Mouse (Mus musculus): ENCODE results near the gene Gm10271. TPM values are rescaled to one million over a fixed set of nuclear protein-coding genes. Genes with fewer than 3 reads are reported as not detected.

Gm10271 gene
- polyA plus RNA-seq, 1 experiment from 2014 or later = not detected

DNA sequence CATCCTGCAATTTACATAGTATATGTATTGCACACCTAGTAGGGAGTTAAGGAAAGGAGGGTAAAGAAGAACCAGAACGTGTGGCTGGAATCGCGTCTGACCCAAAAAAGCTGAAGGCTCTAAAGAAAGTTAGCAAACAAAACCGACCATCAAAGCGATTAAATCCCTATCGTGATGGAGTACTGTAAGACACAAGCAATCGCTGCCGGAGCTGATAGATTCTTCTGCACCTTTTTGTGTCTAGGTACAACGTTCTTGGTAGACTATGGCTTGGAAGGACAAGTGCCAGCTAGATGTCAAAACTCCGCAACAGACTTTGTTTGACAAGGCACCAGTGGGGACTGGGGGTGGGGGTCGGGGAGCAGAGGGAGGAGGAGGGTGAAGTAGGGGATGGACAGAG, 8.3 kb downstream of the Gm10271 start:
- no peak for ATAC-seq
- H3K4me2 ChIP-seq (ENCODE audit: low read length) = no peak overlapping the region
- no peak overlapping the region for H3K4me3 ChIP-seq (ENCODE audit: low read length)
- 85% methylated on average over 11 of the region's 11 CpGs for WGBS
- no peak overlapping the region for H3K9ac ChIP-seq (ENCODE audit: low read depth, low read length)
- no peak overlapping the region for H3K27ac ChIP-seq (ENCODE audit: low read depth, low read length)
- no peaks in the 10 kb centered on the region for H3K27me3 ChIP-seq (replicated peaks; ENCODE audit: control insufficient read depth, insufficient read depth, low read length)
- no peaks in the 10 kb centered on the region for H3K36me3 ChIP-seq (ENCODE audit: control insufficient read depth, insufficient read depth, low read length)
- H3K4me1 ChIP-seq (ENCODE audit: control insufficient read depth, insufficient read depth, low read depth, low read length) = no peaks in the 10 kb centered on the region
- H3K9me3 ChIP-seq (ENCODE audit: control insufficient read depth, low read length) = no peaks in the 10 kb centered on the region

DNA sequence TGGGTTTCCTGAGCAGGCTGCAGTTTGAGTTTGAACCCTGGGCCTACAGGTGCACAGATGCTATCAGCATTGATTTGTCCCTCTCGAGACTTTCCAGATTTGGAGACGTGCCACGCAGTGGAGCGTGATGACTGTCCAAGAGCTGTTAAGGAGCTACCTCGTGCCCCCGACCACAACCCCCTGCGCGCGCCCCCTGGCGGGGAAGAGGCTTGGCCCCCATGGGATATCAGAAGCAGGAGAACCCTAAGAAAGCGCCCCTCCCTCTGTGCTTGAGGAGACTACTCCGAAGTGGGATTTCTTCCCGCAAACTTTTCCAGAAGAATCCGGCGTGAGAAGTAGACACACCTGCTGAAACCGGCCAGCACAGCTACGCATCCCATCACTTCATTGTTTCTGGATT, 9.6 kb downstream of the Gm10271 start:
- 60% methylated on average over 17 of the region's 17 CpGs for WGBS
- Histone ChIP-seq H3K9me3 (ENCODE audit: control insufficient read depth, low read length) (no peaks in the 10 kb centered on the region), H3K4me2 (ENCODE audit: low read length) (no peak overlapping the region), H3K4me1 (ENCODE audit: control insufficient read depth, insufficient read depth, low read depth, low read length) (no peaks in the 10 kb centered on the region), H3K9ac (ENCODE audit: low read depth, low read length) (no peak overlapping the region), H3K36me3 (ENCODE audit: control insufficient read depth, insufficient read depth, low read length) (no peaks in the 10 kb centered on the region), H3K4me3 (ENCODE audit: low read length) (no peak overlapping the region), H3K27ac (ENCODE audit: low read depth, low read length) (no peak overlapping the region), H3K27me3 (replicated peaks; ENCODE audit: control insufficient read depth, insufficient read depth, low read length) (no peaks in the 10 kb centered on the region)
- ATAC-seq = no peak

DNA sequence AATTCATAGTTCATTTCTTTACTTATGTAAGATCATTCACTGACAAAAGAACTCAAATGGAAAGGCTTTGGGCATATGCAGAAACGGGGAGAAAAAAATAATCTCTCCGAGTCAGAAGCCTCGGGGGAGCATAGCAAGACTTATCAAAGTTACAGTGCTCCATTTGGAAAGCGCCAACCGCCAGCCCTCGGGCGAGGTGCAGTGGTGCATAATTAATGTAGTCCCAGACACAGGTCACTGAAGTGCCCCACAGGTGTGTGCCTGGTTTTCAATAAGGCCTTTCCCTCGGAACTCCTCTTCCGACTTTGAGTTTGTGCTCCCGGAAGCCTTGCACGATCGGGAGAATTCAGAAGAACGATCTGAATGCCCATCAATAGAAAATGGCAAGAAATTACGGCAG, 10.3 kb downstream of the Gm10271 start:
- Histone ChIP-seq H3K9me3 (ENCODE audit: control insufficient read depth, low read length) (no peaks in the 10 kb centered on the region), H3K4me2 (ENCODE audit: low read length) (no peak overlapping the region), H3K27me3 (replicated peaks; ENCODE audit: control insufficient read depth, insufficient read depth, low read length) (no peaks in the 10 kb centered on the region), H3K9ac (ENCODE audit: low read depth, low read length) (no peak overlapping the region), H3K27ac (ENCODE audit: low read depth, low read length) (no peak overlapping the region), H3K4me1 (ENCODE audit: control insufficient read depth, insufficient read depth, low read depth, low read length) (no peaks in the 10 kb centered on the region), H3K36me3 (ENCODE audit: control insufficient read depth, insufficient read depth, low read length) (no peaks in the 10 kb centered on the region), H3K4me3 (ENCODE audit: low read length) (no peak overlapping the region)
- WGBS = 75% methylated on average over 14 of the region's 14 CpGs
- no peak for ATAC-seq

DNA sequence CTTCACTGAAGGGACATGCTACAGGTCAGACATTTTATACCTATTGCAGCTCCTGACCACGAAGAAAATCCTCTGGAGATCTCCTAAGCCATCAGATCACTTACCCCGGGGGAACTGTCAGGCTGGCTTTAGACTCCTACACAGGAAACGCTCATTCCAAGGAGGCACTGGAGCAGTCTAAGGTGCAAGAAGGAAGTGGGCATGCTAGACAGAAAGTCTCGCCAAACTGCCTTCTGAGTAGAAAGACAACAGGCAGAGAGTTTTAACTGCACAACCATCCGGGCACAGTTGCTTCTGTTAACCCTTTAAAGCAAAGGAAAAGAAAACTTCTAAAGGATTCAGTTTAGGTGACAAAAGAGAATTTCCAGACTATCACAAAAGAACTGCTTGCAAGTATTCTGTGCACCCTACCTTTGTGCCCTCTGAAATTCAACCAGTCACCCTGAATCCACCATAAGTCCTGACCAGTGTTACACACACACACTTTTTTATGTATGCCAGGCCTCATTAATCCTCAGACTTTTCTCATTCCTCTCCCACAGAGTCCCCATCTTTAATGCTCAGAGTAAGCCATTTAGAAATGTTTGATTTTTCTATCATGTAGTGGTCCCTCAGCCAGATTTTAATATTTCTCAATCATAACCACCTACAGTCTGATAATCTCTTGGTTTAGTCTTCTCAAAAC, 14.4 kb downstream of the Gm10271 start:
- no peak for ATAC-seq
- Histone ChIP-seq H3K4me3 (ENCODE audit: low read length) (no peak overlapping the region), H3K36me3 (ENCODE audit: control insufficient read depth, insufficient read depth, low read length) (no peaks in the 10 kb centered on the region), H3K9ac (ENCODE audit: low read depth, low read length) (no peak overlapping the region), H3K9me3 (ENCODE audit: control insufficient read depth, low read length) (no peaks in the 10 kb centered on the region), H3K4me1 (ENCODE audit: control insufficient read depth, insufficient read depth, low read depth, low read length) (no peaks in the 10 kb centered on the region), H3K27me3 (replicated peaks; ENCODE audit: control insufficient read depth, insufficient read depth, low read length) (no peaks in the 10 kb centered on the region), H3K27ac (ENCODE audit: low read depth, low read length) (no peak overlapping the region), H3K4me2 (ENCODE audit: low read length) (no peak overlapping the region)
- WGBS = 64% methylated on average over 5 of the region's 5 CpGs

DNA sequence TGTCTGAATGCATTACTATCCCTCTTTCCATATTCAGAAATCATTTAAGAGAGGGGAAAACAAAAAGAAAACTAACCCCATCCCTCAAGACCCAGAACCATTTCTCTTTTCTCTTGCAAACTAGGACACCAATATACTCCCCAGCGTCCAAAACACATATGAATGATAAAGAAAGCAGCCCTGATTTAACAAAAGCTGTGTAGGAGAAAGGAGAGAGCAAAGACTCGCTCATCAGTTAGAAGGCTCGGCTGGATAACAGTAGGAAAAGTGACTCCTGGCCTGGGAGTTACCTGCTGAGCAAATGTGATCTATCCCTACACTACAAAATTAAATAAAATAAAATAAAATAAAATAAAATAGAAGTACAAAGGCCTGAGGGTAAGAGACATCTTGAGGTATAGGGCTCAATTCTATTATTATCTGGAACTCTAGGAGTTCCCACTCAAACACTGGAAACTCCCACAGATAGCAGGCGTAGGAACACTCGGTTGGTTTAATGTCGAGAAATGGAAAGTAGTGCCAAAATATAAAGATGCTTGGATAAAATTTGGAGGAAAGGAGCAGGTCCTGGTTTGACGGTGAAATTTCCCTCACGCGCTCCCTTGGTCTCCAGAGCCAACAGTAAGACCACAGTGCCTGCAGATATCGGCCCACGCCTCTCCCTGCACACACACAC, 15.8 kb downstream of the Gm10271 start:
- WGBS = 89% methylated on average over 11 of the region's 11 CpGs

DNA sequence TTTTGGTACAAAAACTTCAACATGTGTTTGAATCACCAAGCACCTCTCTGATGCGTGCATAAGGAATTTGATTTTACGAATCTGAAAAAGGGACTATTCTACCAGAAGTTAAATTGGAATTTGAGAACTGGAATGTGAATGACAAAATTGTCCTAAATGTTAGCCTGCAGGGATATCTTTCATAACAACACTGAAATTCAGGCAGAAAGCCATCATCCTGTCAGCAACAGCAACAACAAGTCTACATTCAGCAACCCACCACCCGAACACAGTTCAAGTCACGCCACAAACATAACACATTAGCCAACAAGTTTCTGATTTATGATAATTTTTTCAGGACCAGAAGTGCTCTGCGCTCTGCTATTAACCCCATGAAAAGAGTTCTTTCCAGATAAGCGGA, 17.2 kb downstream of the Gm10271 start:
- H3K9ac ChIP-seq (ENCODE audit: low read depth, low read length) = no peak overlapping the region
- WGBS = 95% methylated on average over 6 of the region's 6 CpGs
- no peak overlapping the region for H3K4me2 ChIP-seq (ENCODE audit: low read length)
- no peak for ATAC-seq
- H3K27ac ChIP-seq (ENCODE audit: low read depth, low read length) = no peak overlapping the region
- H3K9me3 ChIP-seq (ENCODE audit: control insufficient read depth, low read length) = no peaks in the 10 kb centered on the region
- no peak overlapping the region for H3K4me3 ChIP-seq (ENCODE audit: low read length)
- no peaks in the 10 kb centered on the region for H3K36me3 ChIP-seq (ENCODE audit: control insufficient read depth, insufficient read depth, low read length)
- H3K27me3 ChIP-seq (replicated peaks; ENCODE audit: control insufficient read depth, insufficient read depth, low read length) = no peaks in the 10 kb centered on the region
- H3K4me1 ChIP-seq (ENCODE audit: control insufficient read depth, insufficient read depth, low read depth, low read length) = no peaks in the 10 kb centered on the region

More for the DNA sequence above, 15.8 kb downstream of the Gm10271 start:
- no peak for ATAC-seq
- no peak overlapping the region for H3K4me3 ChIP-seq (ENCODE audit: low read length)
- no peaks in the 10 kb centered on the region for H3K36me3 ChIP-seq (ENCODE audit: control insufficient read depth, insufficient read depth, low read length)
- no peak overlapping the region for H3K4me2 ChIP-seq (ENCODE audit: low read length)
- no peaks in the 10 kb centered on the region for H3K4me1 ChIP-seq (ENCODE audit: control insufficient read depth, insufficient read depth, low read depth, low read length)
- H3K9ac ChIP-seq (ENCODE audit: low read depth, low read length) = no peak overlapping the region
- H3K9me3 ChIP-seq (ENCODE audit: control insufficient read depth, low read length) = no peaks in the 10 kb centered on the region
- no peak overlapping the region for H3K27ac ChIP-seq (ENCODE audit: low read depth, low read length)
- H3K27me3 ChIP-seq (replicated peaks; ENCODE audit: control insufficient read depth, insufficient read depth, low read length) = no peaks in the 10 kb centered on the region

DNA sequence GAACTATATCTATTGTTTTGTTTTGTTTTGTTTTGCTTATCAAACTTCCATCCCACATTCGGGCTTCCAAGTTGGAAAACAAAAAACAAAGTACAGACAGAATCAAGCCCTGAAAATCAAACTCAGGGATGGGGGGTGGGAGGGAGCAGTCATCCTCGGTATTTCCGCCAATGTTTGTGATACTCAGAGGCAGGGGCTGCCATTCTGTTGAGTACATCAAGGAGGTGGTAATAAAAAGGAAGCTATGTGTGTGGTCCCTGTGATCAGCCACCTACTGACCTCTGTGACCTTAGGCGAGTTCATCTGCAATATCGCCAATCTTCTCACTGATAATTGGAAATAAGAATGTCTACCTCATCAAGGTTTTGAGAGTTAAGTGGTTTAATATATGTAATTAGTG, 21.5 kb downstream of the Gm10271 start:
- H3K4me2 ChIP-seq (ENCODE audit: low read length) = peak overlapping the region; percentile 69
- peak overlapping the region; percentile 89 for H3K4me3 ChIP-seq (ENCODE audit: low read length)
- no peak overlapping the region; the same call in 1 of the 2 replicates for H3K9ac ChIP-seq (ENCODE audit: low read depth, low read length)
- WGBS = 24% methylated on average over 5 of the region's 5 CpGs
- no peaks in the 10 kb centered on the region for H3K36me3 ChIP-seq (ENCODE audit: control insufficient read depth, insufficient read depth, low read length)
- H3K4me1 ChIP-seq (ENCODE audit: control insufficient read depth, insufficient read depth, low read depth, low read length) = peaks cover 10% of the 10 kb centered on the region
- H3K27ac ChIP-seq (ENCODE audit: low read depth, low read length) = no peak overlapping the region
- no peak for ATAC-seq
- no peaks in the 10 kb centered on the region for H3K9me3 ChIP-seq (ENCODE audit: control insufficient read depth, low read length)
- no peaks in the 10 kb centered on the region for H3K27me3 ChIP-seq (replicated peaks; ENCODE audit: control insufficient read depth, insufficient read depth, low read length)

DNA sequence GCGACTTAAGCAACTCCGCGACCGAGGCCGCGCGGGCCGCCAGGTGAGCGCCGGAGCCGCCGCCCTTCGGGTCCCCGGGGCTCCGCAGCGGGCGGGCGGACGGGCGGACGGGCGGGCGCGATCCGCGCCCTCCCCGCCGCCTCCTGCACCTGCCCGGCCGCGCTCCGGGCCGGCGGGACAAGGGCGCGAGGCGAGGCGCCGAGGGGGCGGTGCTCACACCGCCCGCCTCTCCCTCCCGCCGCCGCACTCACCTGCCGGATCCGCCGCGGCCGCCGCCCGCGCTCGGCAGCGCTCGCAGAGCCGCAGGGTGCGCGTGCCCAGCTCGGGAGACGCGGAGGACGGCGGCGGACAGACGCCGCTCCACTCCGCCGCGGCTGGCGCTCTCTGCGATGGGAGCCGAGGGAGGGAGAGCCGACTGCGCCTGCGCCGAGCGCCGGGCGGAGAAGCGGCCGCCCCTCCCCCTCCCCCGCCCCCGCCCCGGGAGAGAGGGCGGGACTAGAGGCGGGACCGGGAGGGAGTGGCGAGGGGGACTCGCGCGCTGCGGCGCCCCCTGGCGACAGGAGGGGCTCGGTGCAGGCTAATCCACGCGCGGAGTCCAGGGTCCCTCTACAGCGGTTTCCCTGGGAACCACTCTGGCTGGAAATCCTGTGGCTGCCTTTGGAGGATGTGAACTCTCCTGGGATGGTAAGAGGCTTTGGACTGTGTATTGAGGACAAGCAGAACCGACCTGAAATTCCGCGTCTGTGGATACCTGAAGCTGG, 22.2 kb downstream of the Gm10271 start, which contains the start of gene Rab3ip:
TSS of gene Rab3ip (minus strand) at position 761 of the 761 bp plus-strand sequence.
- Histone ChIP-seq H3K4me2 (ENCODE audit: low read length) (peak within 1 kb of the TSS; percentile 69), H3K9ac (ENCODE audit: low read depth, low read length) (peak within 1 kb of the TSS; percentile 85), H3K36me3 (ENCODE audit: control insufficient read depth, insufficient read depth, low read length) (no peaks in the 10 kb centered on the region), H3K4me3 (ENCODE audit: low read length) (peak within 1 kb of the TSS; percentile 89), H3K27me3 (replicated peaks; ENCODE audit: control insufficient read depth, insufficient read depth, low read length) (no peaks in the 10 kb centered on the region), H3K9me3 (ENCODE audit: control insufficient read depth, low read length) (no peaks in the 10 kb centered on the region), H3K4me1 (ENCODE audit: control insufficient read depth, insufficient read depth, low read depth, low read length) (peaks cover 10% of the 10 kb centered on the region), H3K27ac (ENCODE audit: low read depth, low read length) (peak within 1 kb of the TSS; percentile 87)
- peak; percentile 94 for ATAC-seq
- whole genome bisulfite sequencing = under 1% methylated on average over 64 of the region's 103 CpGs
